Mouse (Mus musculus) telencephalon, adult 2 months (tissue): ENCODE measurements around the gene Dynlrb1.

Experiments used
- DNase-seq: peaks from one replicate; pipeline ENCODE4 v3.0.0-alpha.2; 2011; ENCODE audit warnings: low read depth, low spot score

Gene Dynlrb1

DNA sequence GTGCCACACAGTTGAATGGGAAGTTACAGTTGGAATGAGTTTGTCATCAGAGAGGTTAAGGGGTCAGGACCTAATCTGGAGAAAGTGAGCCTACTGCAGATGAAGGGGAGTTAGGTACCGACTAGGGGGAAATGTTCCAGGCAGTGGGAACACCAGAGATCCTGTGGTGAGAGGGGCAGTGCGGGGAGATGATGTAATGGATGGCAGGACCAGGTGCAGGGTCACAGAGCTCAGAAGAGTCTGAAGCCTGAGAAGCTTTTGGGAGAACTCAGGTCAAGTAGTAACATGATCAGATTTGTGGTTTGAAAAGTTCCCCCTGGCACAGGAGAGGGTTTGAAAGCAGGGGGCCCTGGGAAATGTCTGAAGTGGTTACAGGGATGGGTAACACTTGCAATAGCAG, 43.8 kb downstream of the Dynlrb1 start:
- no peak for DNase-seq

DNA sequence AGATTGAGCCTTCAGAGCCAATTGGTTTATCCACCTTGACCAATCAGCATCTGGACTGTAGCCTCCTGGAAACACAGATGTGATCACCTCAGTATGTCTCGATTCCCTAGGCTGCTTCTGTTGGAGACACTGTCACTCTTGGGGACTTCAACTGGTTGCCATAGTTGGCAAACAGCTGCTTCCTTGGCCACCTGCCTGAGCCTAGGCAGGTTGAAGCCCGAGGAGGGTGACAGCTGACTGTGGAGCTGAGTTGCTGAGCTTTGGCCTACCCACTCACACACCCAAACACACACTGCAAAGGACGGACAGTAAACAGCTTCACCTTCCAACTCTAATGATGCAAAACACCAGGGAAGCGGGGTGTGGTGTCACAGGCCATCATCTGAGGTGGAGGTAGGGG, 47.5 kb downstream of the Dynlrb1 start:
- DNase-seq, result no peak

DNA sequence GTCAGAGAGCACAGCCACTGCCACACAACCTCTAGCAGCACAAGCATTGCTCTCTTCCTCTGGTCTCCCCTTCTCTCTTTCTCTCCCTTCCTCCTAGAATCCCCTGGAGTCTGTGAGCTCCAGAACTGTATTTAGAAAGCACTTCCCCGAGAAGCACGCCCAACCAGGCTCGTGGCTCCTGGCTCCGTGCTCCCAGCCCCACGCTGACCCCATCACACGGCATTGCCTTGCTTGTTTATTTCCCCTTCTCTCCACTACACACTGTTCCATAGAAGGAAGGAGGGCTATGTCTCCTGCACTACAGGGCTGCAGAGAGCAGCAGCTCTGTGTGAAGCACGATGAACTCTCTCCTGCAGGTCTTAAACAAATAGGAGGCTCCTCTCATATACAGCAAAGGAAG, 48.3 kb downstream of the Dynlrb1 start:
- no peak for DNase-seq

DNA sequence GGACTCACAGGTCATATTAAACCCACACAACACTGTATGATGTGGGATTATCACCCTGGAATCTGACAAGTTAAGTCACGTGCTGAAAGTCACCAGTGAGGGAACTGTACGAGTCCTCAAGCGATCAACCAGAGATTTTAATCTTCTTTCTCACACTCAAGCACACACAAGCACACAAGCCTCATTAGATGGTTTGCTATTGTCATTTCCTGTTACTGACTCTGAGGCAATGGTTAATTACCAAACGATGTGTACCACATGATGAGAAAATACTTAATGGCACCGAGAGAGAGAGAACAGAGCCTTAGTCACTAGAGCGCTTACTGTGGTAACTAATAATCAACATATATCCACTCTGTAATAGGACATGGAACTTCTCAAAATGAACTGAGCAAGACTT, 49.4 kb downstream of the Dynlrb1 start:
- DNase-seq, result no peak

DNA sequence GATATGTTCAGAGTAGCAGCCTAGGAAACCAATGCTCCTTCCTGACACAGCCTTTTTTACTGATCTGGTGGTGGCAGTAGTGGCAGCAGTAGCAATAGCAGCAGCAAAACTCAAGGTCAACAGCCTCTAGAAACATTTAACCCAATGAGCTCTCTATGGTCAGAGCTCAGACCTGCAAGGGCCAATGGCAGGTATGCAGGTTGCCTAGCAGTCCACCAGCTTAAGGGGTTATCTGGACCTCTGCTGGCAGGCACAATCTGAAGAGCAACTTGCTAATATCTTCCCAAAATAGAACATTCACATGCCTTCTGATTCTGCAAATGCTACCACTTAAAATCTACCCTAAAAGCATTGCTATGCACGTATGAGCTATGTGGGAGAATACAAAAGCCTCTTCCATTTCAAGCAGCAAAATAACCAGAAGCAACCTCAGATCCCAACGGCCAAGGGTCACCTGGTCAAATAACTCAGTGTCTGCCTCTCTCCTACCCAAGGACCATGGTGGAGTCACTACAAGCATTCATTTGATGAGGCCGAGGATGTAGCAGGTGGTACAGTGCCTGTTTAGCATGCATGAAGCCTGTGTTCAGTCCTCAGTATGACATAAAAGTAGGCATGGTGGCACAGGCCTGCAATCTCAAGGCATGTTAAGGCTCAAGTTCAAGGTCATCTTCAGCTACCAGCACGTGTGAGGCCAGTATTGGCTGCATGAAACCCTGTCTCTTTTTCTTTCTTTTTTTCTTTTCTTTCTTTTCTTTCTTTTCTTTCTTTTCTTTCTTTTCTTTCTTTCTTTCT, 51.3 kb downstream of the Dynlrb1 start:
- no peak for DNase-seq

DNA sequence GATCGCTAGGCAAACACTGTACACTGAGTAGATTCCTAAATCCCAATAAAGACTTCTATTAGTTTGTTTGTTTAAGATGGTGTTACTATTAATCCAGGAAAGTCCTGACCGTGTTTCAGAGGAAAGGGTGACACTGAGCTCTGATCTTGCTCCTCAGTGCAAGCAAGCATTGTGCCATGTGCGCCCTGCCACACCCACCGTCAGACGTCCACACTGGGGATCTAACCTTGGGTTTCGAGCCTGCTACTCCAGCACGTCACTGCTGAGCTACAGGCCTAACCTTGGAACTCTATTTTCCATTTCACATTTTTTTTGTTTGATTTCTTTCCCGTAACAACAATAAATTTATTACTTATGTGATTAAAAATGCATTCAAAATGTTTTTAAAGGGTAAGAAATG, 53.7 kb downstream of the Dynlrb1 start:
- DNase-seq, result no peak

DNA sequence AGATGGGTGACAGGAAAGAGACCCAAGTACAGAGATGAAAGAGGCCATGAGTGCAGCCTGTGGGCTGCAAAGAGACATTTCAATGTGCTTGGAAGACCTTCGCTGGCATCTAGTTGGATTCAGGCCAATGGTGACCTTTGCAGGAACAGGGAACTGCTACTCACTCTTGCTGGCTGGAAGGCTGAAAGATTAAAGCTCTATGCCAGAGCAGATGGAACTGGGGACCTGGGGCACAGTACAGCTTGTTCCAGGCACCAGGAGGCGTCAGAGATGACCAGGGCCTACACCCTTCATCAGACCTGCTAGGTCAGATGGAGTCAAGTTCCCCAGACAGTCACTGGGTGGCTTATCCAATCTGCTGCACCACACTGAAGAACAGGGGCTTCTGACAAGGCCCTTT, 57.0 kb downstream of the Dynlrb1 start:
- DNase-seq, result no peak

DNA sequence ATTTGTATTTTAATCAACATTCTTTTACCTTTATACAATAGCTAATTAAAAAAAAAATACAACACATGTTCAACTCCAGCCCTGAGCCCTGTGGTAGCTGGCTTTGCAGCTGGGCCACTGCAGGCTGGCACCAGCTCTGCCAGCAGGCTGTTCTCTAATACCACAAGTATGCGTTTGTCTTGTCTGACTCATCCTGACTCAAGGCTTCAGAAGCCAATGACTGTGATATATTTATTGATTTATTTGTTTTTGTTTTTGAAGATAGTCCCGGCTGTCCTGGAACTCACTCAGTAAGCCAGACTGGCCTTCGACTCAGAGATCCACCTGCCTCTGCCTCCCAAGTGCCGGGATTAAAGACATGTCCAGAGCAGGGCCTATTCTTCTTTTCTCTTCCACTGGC, 57.6 kb downstream of the Dynlrb1 start:
- DNase-seq, result no peak

DNA sequence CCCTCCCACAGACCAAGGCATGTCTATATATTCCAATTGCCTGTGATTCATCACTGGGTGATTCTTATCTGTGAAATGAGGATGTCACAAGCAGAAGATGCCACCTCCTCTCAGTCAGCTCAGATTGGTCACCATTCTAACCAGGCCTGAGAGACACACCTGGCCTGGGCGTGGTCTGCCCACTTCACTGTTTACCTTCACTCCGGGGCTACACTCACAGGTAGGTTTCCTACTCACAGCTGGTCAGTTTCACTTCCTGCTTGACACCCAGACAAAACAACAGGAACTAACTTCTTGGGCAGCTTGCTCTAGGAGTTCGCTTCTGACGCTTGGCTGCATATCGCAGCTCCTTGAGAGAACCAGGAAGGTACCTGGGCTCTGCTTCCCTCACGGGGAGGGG, 59.1 kb downstream of the Dynlrb1 start:
- DNase-seq, result no peak

DNA sequence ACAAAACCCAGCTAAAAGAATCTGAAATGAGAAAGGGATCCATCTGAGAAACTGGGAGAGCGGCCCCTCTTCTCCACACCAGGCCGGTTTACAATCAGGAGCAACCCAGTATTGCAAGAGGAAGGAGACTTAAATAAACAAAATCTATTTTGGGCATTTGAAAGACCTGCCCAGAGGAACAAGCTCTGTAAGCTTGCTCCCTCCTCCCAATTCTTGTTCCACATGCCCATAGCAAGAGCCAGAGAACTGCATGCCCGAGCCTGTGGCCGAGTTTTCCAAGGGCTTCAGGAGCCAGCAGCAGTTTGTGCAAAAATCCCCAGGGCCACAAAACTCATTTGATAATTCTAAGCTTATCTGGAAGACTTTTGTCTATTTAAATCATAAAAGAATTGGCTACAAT, 63.2 kb downstream of the Dynlrb1 start:
- no peak for DNase-seq
